Mouse (Mus musculus) forebrain, embryonic 10.5 days (tissue): ENCODE measurements around the gene Iqcf1. TPM values are rescaled to one million over a fixed set of nuclear protein-coding genes. Genes with fewer than 3 reads are reported as not detected.
"Not testable (repeated sequence)": the region's sequence is repeated elsewhere in the genome, so short reads cannot be mapped to it uniquely, and the experiment has no call there.

ENCODE experiments used
- DNase-seq: peaks from one replicate; pipeline ENCODE4 v3.0.0-alpha.2; 2017; ENCODE audit warnings: low spot score; ENCODE audit errors: extremely low spot score
- H3K27ac ChIP-seq: fragments of 300-500 bp; sonication (generic); 2 replicates; pipeline ENCODE4 v1.5.1; 2016; ENCODE audit warnings: mild to moderate bottlenecking
- H3K27me3 ChIP-seq: fragments of 300-500 bp; sonication (generic); 2 replicates; pipeline ENCODE4 v1.6.1; 2016; ENCODE audit warnings: mild to moderate bottlenecking; ENCODE audit not compliant: poor library complexity, severe bottlenecking
- H3K36me3 ChIP-seq: fragments of 300-500 bp; sonication (generic); replicated peaks from 2 replicates; pipeline ENCODE4 v1.6.1; 2016; ENCODE audit warnings: mild to moderate bottlenecking, moderate library complexity
- H3K4me1 ChIP-seq: fragments of 300-500 bp; sonication (generic); 2 replicates; pipeline ENCODE4 v1.6.1; 2016
- H3K4me3 ChIP-seq: fragments of 300-500 bp; sonication (generic); 2 replicates; pipeline ENCODE4 v1.5.1; 2016; ENCODE audit warnings: mild to moderate bottlenecking, moderate library complexity
- H3K9me3 ChIP-seq: fragments of 300-500 bp; sonication (generic); 2 replicates; pipeline ENCODE4 v1.6.1; 2016; ENCODE audit warnings: mild to moderate bottlenecking, moderate library complexity
- WGBS: fragments of 180-500 bp; shearing (Covaris S2); methylation state at CpG from one replicate; pipeline ENCODE4 v1.1.7; 2016; 5-methylcytosine and 5-hydroxymethylcytosine counted together
- polyA plus RNA-seq: library from polyadenylated mRNA; unstranded; fragments of >200 nt; fragmentation: Nextera tagmentation; extraction: Ambion mirVana; gene quantifications from 2 replicates; pipeline ENCODE4 v1.2.1, GENCODE M21; 2016

Iqcf1 gene
- polyA plus RNA-seq, 1 experiment from 2014 or later: not detected

GRCm38 (mm10) chr9:106477649-106478048 is 22.1 kb upstream of the Iqcf1 start:
- 8% methylated on average over 16 of the region's 16 CpGs for WGBS

GRCm38 (mm10) chr9:106478101-106478500 is 21.7 kb upstream of the Iqcf1 start:
- H3K27ac ChIP-seq: peak overlapping the region; percentile 83; the same call in 1 of the 2 replicates

More at GRCm38 (mm10) chr9:106477649-106478048, 22.1 kb upstream of the Iqcf1 start:
- Histone ChIP-seq H3K4me1 (peaks cover 62% of the 10 kb centered on the region), H3K27ac (peak overlapping the region; percentile 83), H3K4me3 (peak overlapping the region; percentile 87), H3K9me3 (no peaks in the 10 kb centered on the region), H3K36me3 (peaks cover 36% of the 10 kb centered on the region), H3K27me3 (0 out of 2 replicates have a peak, but pooled peaks cover 9% of the 10 kb centered on the region)
- no peak for DNase-seq

GRCm38 (mm10) chr9:106480541-106480940 is 19.2 kb upstream of the Iqcf1 start:
- Histone ChIP-seq H3K36me3 (peaks cover 65% of the 10 kb centered on the region), H3K9me3 (no peaks in the 10 kb centered on the region), H3K27me3 (no peaks in the 10 kb centered on the region), H3K4me1 (peaks cover 39% of the 10 kb centered on the region), H3K27ac (no peak overlapping the region), H3K4me3 (no peak overlapping the region)
- no peak for DNase-seq
- 91% methylated on average over 7 of the region's 7 CpGs for WGBS

More at GRCm38 (mm10) chr9:106478101-106478500, 21.7 kb upstream of the Iqcf1 start:
- Histone ChIP-seq H3K9me3 (no peaks in the 10 kb centered on the region), H3K4me1 (peaks cover 58% of the 10 kb centered on the region), H3K4me3 (peak overlapping the region; percentile 87), H3K36me3 (peaks cover 41% of the 10 kb centered on the region), H3K27me3 (0 out of 2 replicates have a peak, but pooled peaks cover 6% of the 10 kb centered on the region)
- no peak for DNase-seq
- WGBS: 86% methylated on average over 9 of the region's 9 CpGs

- Histone ChIP-seq H3K4me3 (no peak overlapping the region), H3K27me3 (no peaks in the 10 kb centered on the region), H3K9me3 (no peaks in the 10 kb centered on the region), H3K4me1 (peaks cover 33% of the 10 kb centered on the region), H3K36me3 (peaks cover 70% of the 10 kb centered on the region), H3K27ac (no peak overlapping the region)
- WGBS: 96% methylated on average over 15 of the region's 15 CpGs
- DNase-seq: no peak
Observed at GRCm38 (mm10) chr9:106481075-106481474, 18.7 kb upstream of the Iqcf1 start.

GRCm38 (mm10) chr9:106481676-106482075 is 18.1 kb upstream of the Iqcf1 start:
- H3K27ac ChIP-seq: no peak overlapping the region
- peaks cover 27% of the 10 kb centered on the region for H3K4me1 ChIP-seq
- no peaks in the 10 kb centered on the region for H3K27me3 ChIP-seq
- WGBS: 94% methylated on average over 13 of the region's 13 CpGs
- peaks cover 75% of the 10 kb centered on the region for H3K36me3 ChIP-seq
- no peak for DNase-seq
- H3K9me3 ChIP-seq: no peaks in the 10 kb centered on the region
- H3K4me3 ChIP-seq: no peak overlapping the region

- Histone ChIP-seq H3K36me3 (peaks cover 75% of the 10 kb centered on the region), H3K27me3 (no peaks in the 10 kb centered on the region), H3K4me1 (peaks cover 18% of the 10 kb centered on the region), H3K27ac (no peak overlapping the region), H3K4me3 (no peak overlapping the region), H3K9me3 (no peaks in the 10 kb centered on the region)
- no peak for DNase-seq
- WGBS: 92% methylated on average over 17 of the region's 17 CpGs
Observed at GRCm38 (mm10) chr9:106482578-106483115, 17.1 kb upstream of the Iqcf1 start.

GRCm38 (mm10) chr9:106483136-106483535 is 16.6 kb upstream of the Iqcf1 start:
- Histone ChIP-seq H3K27me3 (no peaks in the 10 kb centered on the region), H3K4me3 (no peak overlapping the region), H3K36me3 (peaks cover 75% of the 10 kb centered on the region), H3K27ac (no peak overlapping the region), H3K4me1 (peaks cover 13% of the 10 kb centered on the region), H3K9me3 (no peaks in the 10 kb centered on the region)
- 97% methylated on average over 10 of the region's 10 CpGs for WGBS
- no peak for DNase-seq

- no peak for DNase-seq
- H3K9me3 ChIP-seq: no peaks in the 10 kb centered on the region
- H3K36me3 ChIP-seq: peaks cover 75% of the 10 kb centered on the region
- WGBS: 93% methylated on average over 17 of the region's 17 CpGs
- peaks cover 8% of the 10 kb centered on the region; the same call in 1 of the 2 replicates for H3K4me1 ChIP-seq
- H3K4me3 ChIP-seq: no peak overlapping the region
- no peaks in the 10 kb centered on the region for H3K27me3 ChIP-seq
- H3K27ac ChIP-seq: no peak overlapping the region
Observed at GRCm38 (mm10) chr9:106483606-106484005, 16.2 kb upstream of the Iqcf1 start.

GRCm38 (mm10) chr9:106485076-106485475 is 14.7 kb upstream of the Iqcf1 start:
- H3K27me3 ChIP-seq: no peaks in the 10 kb centered on the region
- peaks cover 63% of the 10 kb centered on the region for H3K36me3 ChIP-seq
- WGBS: 82% methylated on average over 10 of the region's 10 CpGs
- H3K4me3 ChIP-seq: no peak overlapping the region
- H3K27ac ChIP-seq: no peak overlapping the region
- H3K4me1 ChIP-seq: 0 out of 2 replicates have a peak, but pooled peaks cover 4% of the 10 kb centered on the region
- no peaks in the 10 kb centered on the region for H3K9me3 ChIP-seq
- DNase-seq: no peak

GRCm38 (mm10) chr9:106487602-106488001 is 12.2 kb upstream of the Iqcf1 start:
- DNase-seq, H3K27ac ChIP-seq, H3K4me3 ChIP-seq, H3K4me1 ChIP-seq, H3K9me3 ChIP-seq, H3K27me3 ChIP-seq: not testable (repeated sequence)
- peaks cover 40% of the 10 kb centered on the region for H3K36me3 ChIP-seq
- WGBS: 86% methylated on average over 6 of the region's 6 CpGs

- no peak overlapping the region for H3K4me3 ChIP-seq
- H3K27me3 ChIP-seq: no peaks in the 10 kb centered on the region
- no peaks in the 10 kb centered on the region for H3K9me3 ChIP-seq
- no peaks in the 10 kb centered on the region for H3K36me3 ChIP-seq
- WGBS: 91% methylated on average over 22 of the region's 22 CpGs
- no peak for DNase-seq
- H3K27ac ChIP-seq: no peak overlapping the region
- no peaks in the 10 kb centered on the region for H3K4me1 ChIP-seq
Observed at GRCm38 (mm10) chr9:106501846-106502245, 2.1 kb downstream of the Iqcf1 start.

GRCm38 (mm10) chr9:106504246-106504645 is 4.5 kb downstream of the Iqcf1 start:
- Histone ChIP-seq H3K36me3 (no peaks in the 10 kb centered on the region), H3K4me3 (no peak overlapping the region), H3K4me1 (no peaks in the 10 kb centered on the region), H3K9me3 (no peaks in the 10 kb centered on the region), H3K27me3 (no peaks in the 10 kb centered on the region), H3K27ac (no peak overlapping the region)
- WGBS: 73% methylated on average over 6 of the region's 6 CpGs
- DNase-seq: no peak

- Histone ChIP-seq H3K4me3 (no peak overlapping the region), H3K9me3 (no peaks in the 10 kb centered on the region), H3K27me3 (no peaks in the 10 kb centered on the region), H3K4me1 (no peaks in the 10 kb centered on the region), H3K27ac (no peak overlapping the region), H3K36me3 (no peaks in the 10 kb centered on the region)
- whole genome bisulfite sequencing: 92% methylated on average over 10 of the region's 10 CpGs
- DNase-seq: no peak
Observed at GRCm38 (mm10) chr9:106509356-106509755, 9.6 kb downstream of the Iqcf1 start.
